Comparison of ENCODE assay signal across 8 mouse cellular contexts in genomic region chr15:77956404-77956901, GRCm38 (mm10). TPM values are rescaled to one million over a fixed set of nuclear protein-coding genes. Genes with fewer than 3 reads are reported as not detected.
DNase-seq lines count a peak whose midpoint lies in the region; ATAC-seq lines count a peak whose summit lies in the region.

Gene Foxred2 (minus strand): TSS chr15:77956722.

- peak; percentile 92 for DNase-seq in Muller cell, postnatal 12 days (ENCODE audit: inconsistent ontology term)
- DNase-seq in cerebellum, postnatal 14 days: peak; percentile 93
- peak; percentile 79 to 80 for DNase-seq in frontal cortex, postnatal 14 days (ENCODE audit: low spot score in 2 of 2)
- peak; percentile 83 for DNase-seq in left cerebral cortex, adult 11 months (ENCODE audit: low spot score)
- peak; percentile 82 for DNase-seq in lung, postnatal 36 days
- DNase-seq in retina, postnatal 7 days (ENCODE audit: low read depth, low spot score): peak; percentile 85
- peak; percentile 69 for DNase-seq in urinary bladder, adult 18-20 months (ENCODE audit: low spot score in 2 of 2)

- H3K4me3 ChIP-seq in hindbrain, embryonic 12.5 days: peak within 1 kb of the TSS; percentile 55

- peak within 1 kb of the TSS; percentile 62 for H3K9ac ChIP-seq in hindbrain, embryonic 12.5 days

- peaks cover 16% of the 10 kb centered on the region for H3K4me1 ChIP-seq in hindbrain, embryonic 12.5 days

- peaks cover 19% of the 10 kb centered on the region for H3K27me3 ChIP-seq in hindbrain, embryonic 12.5 days

- ATAC-seq in hindbrain, embryonic 12.5 days (ENCODE audit: low FRiP score): peak; percentile 92

- H3K4me2 ChIP-seq in hindbrain, embryonic 12.5 days (replicated peaks): peak within 1 kb of the TSS; percentile 71

- WGBS in hindbrain, embryonic 12.5 days: under 1% methylated on average over 37 of the region's 39 CpGs

- H3K36me3 ChIP-seq in hindbrain, embryonic 12.5 days: peaks cover 38% of the 10 kb centered on the region

- no peak within 1 kb of the TSS; the same call in 1 of the 2 replicates for H3K27ac ChIP-seq in hindbrain, embryonic 12.5 days

- H3K9me3 ChIP-seq in hindbrain, embryonic 12.5 days (replicated peaks): no peaks in the 10 kb centered on the region

RNA-seq across cellular contexts. Expression of gene Foxred2, which starts in this region (rescaled TPM):
- polyA plus RNA-seq in hindbrain, embryonic 12.5 days (2016; fragmentation: Nextera tagmentation; extraction: Ambion mirVana): 4.9 and 5.6 TPM in 2 replicates
